Mouse (Mus musculus) CH12.LX (cell line): Measurements from ENCODE around the gene Itprid2.
A peak's percentile ranks its signal among the peaks of the same experiment; 100 is the strongest.

Source experiments
- BHLHE40 ChIP-seq: IDR thresholded peaks from 2 replicates; pipeline ENCODE4 v1.6.1; 2011; ENCODE audit warnings: mild to moderate bottlenecking, low read depth, low read length, improper control_type of control experiment
- CHD2 ChIP-seq: IDR thresholded peaks from 2 replicates; pipeline ENCODE4 v1.6.1; 2011; ENCODE audit warnings: low read length, improper control_type of control experiment
- CTCF ChIP-seq, 2 experiments: IDR thresholded peaks in 1 of 2; conservative IDR thresholded peaks in 1 of 2; 2 replicates each; pipeline ENCODE4 v1.5.1; 2011 to 2012; ENCODE audit warnings: low read depth in 2 of 2, low read length in 2 of 2, improper control_type of control experiment in 1 of 2, inconsistent platforms in 1 of 2, mild to moderate bottlenecking in 1 of 2, moderate library complexity in 1 of 2
- EP300 ChIP-seq: IDR thresholded peaks from 2 replicates; pipeline ENCODE4 v1.6.1; 2011; ENCODE audit warnings: low read length, improper control_type of control experiment
- HCFC1 ChIP-seq: IDR thresholded peaks from 2 replicates; pipeline ENCODE4 v1.6.1; 2012; ENCODE audit warnings: low read depth, mild to moderate bottlenecking, inconsistent platforms, low read length, improper control_type of control experiment
- MAZ ChIP-seq: IDR thresholded peaks from 2 replicates; pipeline ENCODE4 v1.6.1; 2012; ENCODE audit warnings: low read depth, mild to moderate bottlenecking, inconsistent platforms, low read length, improper control_type of control experiment, moderate library complexity
- MXI1 ChIP-seq: IDR thresholded peaks from 2 replicates; pipeline ENCODE4 v1.6.1; 2011; ENCODE audit warnings: mild to moderate bottlenecking, low read depth, low read length, improper control_type of control experiment
- POLR2A ChIP-seq: IDR thresholded peaks from 2 replicates; pipeline ENCODE4 v1.6.1; 2011; ENCODE audit warnings: low read depth, mild to moderate bottlenecking, improper control_type of control experiment, low read length
- RCOR1 ChIP-seq: conservative IDR thresholded peaks from 2 replicates; pipeline ENCODE4 v1.6.1; 2012; ENCODE audit warnings: low read depth, mild to moderate bottlenecking, inconsistent platforms, low read length, improper control_type of control experiment
- SMC3 ChIP-seq: IDR thresholded peaks from 2 replicates; pipeline ENCODE4 v1.6.1; 2011; ENCODE audit warnings: low read depth, low read length, improper control_type of control experiment
- TBP ChIP-seq: conservative IDR thresholded peaks from 2 replicates; pipeline ENCODE4 v1.6.1; 2011; ENCODE audit warnings: low read depth, low read length, improper control_type of control experiment
- UBTF ChIP-seq: IDR thresholded peaks from 2 replicates; pipeline ENCODE4 v1.6.1; 2012; ENCODE audit warnings: low read depth, mild to moderate bottlenecking, inconsistent platforms, low read length, improper control_type of control experiment, moderate library complexity
- ZC3H11A ChIP-seq: IDR thresholded peaks from 2 replicates; pipeline ENCODE4 v1.6.1; 2012; ENCODE audit warnings: low read depth, mild to moderate bottlenecking, inconsistent platforms, low read length, improper control_type of control experiment

- TF ChIP-seq CTCF (conservative IDR thresholded peaks at IDR 0.05 in 1 of 2, IDR thresholded peaks at IDR 0.05 in 1 of 2; ENCODE audit: low read depth in 2 of 2, low read length in 2 of 2) = no peak
- TF ChIP-seq CHD2 = peak; percentile 46; the same call in 1 of the 2 replicates
- peak; percentile 98 for TF ChIP-seq EP300
- 0 out of 2 replicates have a peak, but pooled peaks have one; percentile 5 for TF ChIP-seq MXI1
- TF ChIP-seq MAZ = no peak
- no peak for TF ChIP-seq SMC3
- peak; percentile 70 for TF ChIP-seq BHLHE40
- no peak for TF ChIP-seq UBTF
- TF ChIP-seq HCFC1 = peak; percentile 17; the same call in 1 of the 2 replicates
- TF ChIP-seq TBP = 0 out of 2 replicates have a peak, but pooled peaks have one; percentile 28
- TF ChIP-seq RCOR1 = no peak; the same call in 1 of the 2 replicates
- no peak for TF ChIP-seq POLR2A
- TF ChIP-seq ZC3H11A = no peak
These were observed 78.5 kb downstream of the Itprid2 start for GRCm38 (mm10) chr2:79713662-79714091.
